Mouse (Mus musculus) CH12.LX (cell line): Measurements from ENCODE around the gene Dcaf12. TPM values are rescaled to one million over a fixed set of nuclear protein-coding genes. Genes with fewer than 3 reads are reported as not detected.

ENCODE experiments used
- DNase-seq: peaks from one replicate; pipeline ENCODE4 v3.0.0-alpha.2; 2013; ENCODE audit errors: extremely low read depth
- H3K27ac ChIP-seq: 2 replicates; pipeline ENCODE4 v1.5.1; 2012; ENCODE audit warnings: low read depth, mild to moderate bottlenecking, control low read depth, moderate library complexity; ENCODE audit not compliant: insufficient read depth
- H3K27me3 ChIP-seq: replicated peaks from 2 replicates; pipeline ENCODE3; 2012; ENCODE audit warnings: inconsistent platforms
- H3K36me3 ChIP-seq, 2 experiments: replicated peaks in 1 of 2; 2 replicates each; pipeline versions ENCODE3 to v1.6.1; 2012; ENCODE audit warnings: inconsistent platforms in 1 of 2, low read length in 1 of 2, mild to moderate bottlenecking in 1 of 2, mixed read lengths in 1 of 2, moderate library complexity in 1 of 2; ENCODE audit not compliant: control insufficient read depth in 1 of 2, insufficient read depth in 1 of 2
- H3K4me1 ChIP-seq, 2 experiments: 2 replicates each; pipeline ENCODE4 v1.6.1; 2012; ENCODE audit warnings: inconsistent platforms in 1 of 2, moderate library complexity in 1 of 2; ENCODE audit not compliant: insufficient read depth in 2 of 2, control insufficient read depth in 1 of 2
- H3K4me2 ChIP-seq: 2 replicates; pipeline ENCODE4 v1.6.1; 2012; ENCODE audit warnings: low read depth, mild to moderate bottlenecking, control low read depth; ENCODE audit not compliant: poor library complexity, insufficient read depth, severe bottlenecking
- H3K4me3 ChIP-seq, 3 experiments: fragments of 150-350 bp in 1 of 3; sonication (generic) in 1 of 3; replicated peaks in 1 of 3; 2 replicates each; pipeline versions ENCODE3 to v1.5.1; 2011 to 2012; ENCODE audit warnings: low read depth in 2 of 3, low read length in 2 of 3, mild to moderate bottlenecking in 2 of 3, moderate library complexity in 2 of 3, control low read depth in 1 of 3, improper control_type of control experiment in 1 of 3, inconsistent platforms in 1 of 3, mixed read lengths in 1 of 3; ENCODE audit not compliant: poor library complexity in 1 of 3
- H3K79me2 ChIP-seq: replicated peaks from 2 replicates; pipeline ENCODE4 v1.6.1; 2012; ENCODE audit warnings: mild to moderate bottlenecking, moderate library complexity; ENCODE audit not compliant: control insufficient read depth, poor library complexity, insufficient read depth, severe bottlenecking; ENCODE audit errors: extremely low read depth
- H3K9ac ChIP-seq: 2 replicates; pipeline ENCODE4 v1.6.1; 2012; ENCODE audit warnings: low read depth, mild to moderate bottlenecking, control low read depth, moderate library complexity; ENCODE audit not compliant: insufficient read depth
- H3K9me3 ChIP-seq: replicated peaks from 2 replicates; pipeline ENCODE3; 2012; ENCODE audit warnings: low read length, inconsistent platforms, mixed read lengths
- CHD1 ChIP-seq: IDR thresholded peaks from 2 replicates; pipeline ENCODE4 v1.6.1; 2012; ENCODE audit warnings: low read depth, low read length, improper control_type of control experiment, inconsistent platforms
- JUN ChIP-seq: IDR thresholded peaks from 2 replicates; pipeline ENCODE4 v1.6.1; 2011; ENCODE audit warnings: low read depth, mild to moderate bottlenecking, low read length, improper control_type of control experiment, moderate library complexity; ENCODE audit not compliant: insufficient read depth
- KAT2A ChIP-seq: IDR thresholded peaks from 2 replicates; pipeline ENCODE4 v1.6.1; 2012; ENCODE audit warnings: low read length, improper control_type of control experiment, inconsistent platforms; ENCODE audit not compliant: insufficient replicate concordance
- MAX ChIP-seq: IDR thresholded peaks from 2 replicates; pipeline ENCODE4 v1.6.1; 2011; ENCODE audit warnings: low read length, improper control_type of control experiment
- MAZ ChIP-seq: IDR thresholded peaks from 2 replicates; pipeline ENCODE4 v1.6.1; 2012; ENCODE audit warnings: low read depth, mild to moderate bottlenecking, inconsistent platforms, low read length, improper control_type of control experiment, moderate library complexity
- MEF2A ChIP-seq: IDR thresholded peaks from 2 replicates; pipeline ENCODE4 v1.6.1; 2014; ENCODE audit warnings: low read depth, mild to moderate bottlenecking, inconsistent platforms, low read length, improper control_type of control experiment, borderline replicate concordance
- RCOR1 ChIP-seq: conservative IDR thresholded peaks from 2 replicates; pipeline ENCODE4 v1.6.1; 2012; ENCODE audit warnings: low read depth, mild to moderate bottlenecking, inconsistent platforms, low read length, improper control_type of control experiment
- SIN3A ChIP-seq: IDR thresholded peaks from 2 replicates; pipeline ENCODE4 v1.6.1; 2012; ENCODE audit warnings: low read length, improper control_type of control experiment, inconsistent platforms
- SMC3 ChIP-seq: IDR thresholded peaks from 2 replicates; pipeline ENCODE4 v1.6.1; 2011; ENCODE audit warnings: low read depth, low read length, improper control_type of control experiment
- TBP ChIP-seq: conservative IDR thresholded peaks from 2 replicates; pipeline ENCODE4 v1.6.1; 2011; ENCODE audit warnings: low read depth, low read length, improper control_type of control experiment
- TCF12 ChIP-seq: IDR thresholded peaks from 2 replicates; pipeline ENCODE4 v1.6.1; 2014; ENCODE audit warnings: low read depth, mild to moderate bottlenecking, inconsistent platforms, low read length, improper control_type of control experiment
- UBTF ChIP-seq: IDR thresholded peaks from 2 replicates; pipeline ENCODE4 v1.6.1; 2012; ENCODE audit warnings: low read depth, mild to moderate bottlenecking, inconsistent platforms, low read length, improper control_type of control experiment, moderate library complexity
- ZC3H11A ChIP-seq: IDR thresholded peaks from 2 replicates; pipeline ENCODE4 v1.6.1; 2012; ENCODE audit warnings: low read depth, mild to moderate bottlenecking, inconsistent platforms, low read length, improper control_type of control experiment
- ZKSCAN1 ChIP-seq: IDR thresholded peaks from 2 replicates; pipeline ENCODE4 v1.6.1; 2012; ENCODE audit warnings: low read depth, inconsistent platforms, low read length, improper control_type of control experiment, borderline replicate concordance
- ZMIZ1 ChIP-seq: IDR thresholded peaks from 2 replicates; pipeline ENCODE4 v1.6.1; 2012; ENCODE audit warnings: low read depth, mild to moderate bottlenecking, inconsistent platforms, low read length, improper control_type of control experiment
- dilution Hi-C: fragments of 300-500 bp; cut with MboI; formaldehyde crosslinking; loops from 2 replicates; pipeline ENCODE4 v1.14.3; 2020; ENCODE audit warnings: low sequenced_read_pairs; ENCODE audit not compliant: extremely low pct_unique_long_range_greater_than_20kb, extremely low pct_ligation_motif_present
- in situ Hi-C: fragments of 300-500 bp; cut with MboI; formaldehyde crosslinking; loops from 3 replicates; pipeline ENCODE4 v1.14.3; 2019; ENCODE audit warnings: low sequenced_read_pairs, low pct_ligation_motif_present, low pct_unique_long_range_greater_than_20kb, mixed read lengths
- polyA plus RNA-seq: library from polyadenylated mRNA; unstranded; fragments of >175 nt; gene quantifications from 2 replicates; pipeline ENCODE4 v1.2.1, GENCODE M21; 2012; ENCODE audit warnings: low read depth; ENCODE audit not compliant: insufficient read length
- total RNA-seq, 2 experiments: library from RNA; depleted of rRNA; stranded (reverse); fragments of 300-350 nt in 1 of 2; fragments of >200 nt in 1 of 2; gene quantifications; 2 replicates each; pipeline ENCODE4 v1.2.3; 2012 to 2014

The Dcaf12 gene
- total and polyA plus RNA-seq, 3 experiments = 31.3 to 42.0 (median 33.7) TPM

DNA sequence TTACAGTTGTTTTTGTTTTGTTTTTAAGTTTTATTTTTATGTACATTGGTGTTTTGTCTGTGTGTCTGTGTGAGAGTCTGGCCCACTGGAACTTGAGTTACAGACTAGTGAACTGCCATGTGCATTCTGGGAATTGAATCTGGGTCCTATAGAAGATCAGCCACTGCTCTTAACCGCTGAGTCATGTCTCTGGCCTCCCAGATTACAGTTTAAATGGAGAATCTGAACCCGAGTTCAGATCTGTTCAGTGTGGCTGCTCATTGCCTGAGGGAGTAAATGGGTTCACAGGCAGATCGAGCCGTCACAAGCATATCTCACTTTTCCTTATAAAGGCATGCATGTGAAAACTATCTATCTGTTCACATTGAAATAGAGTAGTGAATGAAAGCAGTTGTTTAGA, 38.1 kb upstream of the Dcaf12 start:
- dilution Hi-C loops = no loop called here
- Histone ChIP-seq H3K4me1 (peaks cover 0 to 32% of the 10 kb centered on the region in 2 experiments; a peak in 2 of 4 replicates), H3K9me3 (peaks cover 3% of the 10 kb centered on the region), H3K79me2 (peaks cover 30% of the 10 kb centered on the region), H3K4me2 (no peak overlapping the region), H3K27me3 (no peaks in the 10 kb centered on the region), H3K9ac (no peak overlapping the region), H3K36me3 (peaks cover 5 to 32% of the 10 kb centered on the region in 2 experiments), H3K4me3 (no peak overlapping the region), H3K27ac (no peak overlapping the region)
- in situ Hi-C loops = no loop called here
- DNase-seq = no peak
- TF ChIP-seq MEF2A (no peak), CHD1 (no peak), ZC3H11A (no peak), JUN (no peak), ZKSCAN1 (no peak), SMC3 (no peak), TBP (no peak), RCOR1 (no peak), KAT2A (no peak), TCF12 (no peak)
- TF ChIP-seq, all 38 proteins: peak for 0

- Histone ChIP-seq H3K4me3 (peak overlapping the region; percentile 76 to 86 (median 82)), H3K4me1 (peaks cover 0 to 24% of the 10 kb centered on the region in 2 experiments; a peak in 2 of 4 replicates), H3K27ac (peak overlapping the region; percentile 34; the same call in 1 of the 2 replicates), H3K4me2 (peak overlapping the region; percentile 64; the same call in 1 of the 2 replicates), H3K27me3 (no peaks in the 10 kb centered on the region), H3K36me3 (peaks cover 0 to 11% of the 10 kb centered on the region in 2 experiments), H3K79me2 (peaks cover 24% of the 10 kb centered on the region), H3K9ac (peak overlapping the region; percentile 73), H3K9me3 (no peaks in the 10 kb centered on the region)
- no peak for DNase-seq
- in situ Hi-C loops (no loop called here), dilution Hi-C loops (no loop called here)
- TF ChIP-seq UBTF (no peak; the same call in 1 of the 2 replicates), MAX (no peak), MEF2A (no peak), MAZ (no peak), SIN3A (no peak), ZMIZ1 (no peak)
- TF ChIP-seq, all 38 proteins: peak for 0
Observed at GRCm38 (mm10) chr4:41349199-41349591, 34.5 kb upstream of the Dcaf12 start.
